Mouse (Mus musculus) kidney, adult 9 months (tissue): ENCODE measurements around the gene H2al1a.
A peak's percentile ranks its signal among the peaks of the same experiment; 100 is the strongest.
"Not testable (repeated sequence)": the region's sequence is repeated elsewhere in the genome, so short reads cannot be mapped to it uniquely, and the experiment has no call there.

Source experiments
- DNase-seq: peaks from one replicate; pipeline ENCODE4 v3.0.0; 2022

The H2al1a gene

DNA sequence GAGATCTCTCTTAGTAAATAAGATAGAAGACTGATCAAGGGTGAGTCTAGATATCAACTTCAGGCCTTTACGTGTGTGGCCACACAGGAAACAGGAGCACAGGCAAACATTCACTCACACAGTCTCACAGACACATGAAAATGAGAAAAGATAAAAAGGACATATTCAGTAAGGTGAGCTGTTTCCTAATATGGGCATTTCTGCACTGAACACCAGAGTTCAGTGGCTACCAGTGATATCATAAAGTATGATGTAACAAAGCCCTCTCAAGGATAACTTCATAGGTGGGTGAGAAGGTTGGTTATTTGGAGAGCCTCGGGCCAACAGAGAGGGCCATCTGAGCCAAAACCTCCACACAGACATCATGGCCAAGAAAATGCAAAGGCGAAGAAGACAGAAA, at the start of gene H2al1a:
Gene H2al1a, plus strand, starts transcription at position 301 of the 400 bp plus-strand sequence.
- DNase-seq: not testable (repeated sequence)

GRCm38 (mm10) chrX:11250155-11250554, 48.9 kb upstream of the H2al1a start:
- no peak for DNase-seq

DNA sequence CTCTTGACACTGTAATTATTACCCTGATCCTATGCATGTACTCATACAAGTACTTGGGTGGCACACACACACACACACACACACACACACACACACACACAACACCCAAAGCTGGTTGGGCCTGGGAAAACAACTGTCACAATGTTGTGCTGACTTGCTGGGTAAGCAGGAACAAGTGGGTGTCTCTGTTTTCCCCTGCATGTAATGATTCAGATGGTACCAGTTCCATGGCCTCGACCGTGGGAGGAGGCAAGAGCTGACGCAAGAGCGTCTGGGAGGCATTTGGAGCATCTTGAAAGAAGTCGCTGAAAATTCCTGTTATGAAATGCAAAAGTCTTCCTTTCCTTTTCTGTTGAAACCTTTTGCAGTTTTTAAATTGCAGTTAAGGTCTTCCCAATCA, 45.0 kb upstream of the H2al1a start:
- DNase-seq: no peak

GRCm38 (mm10) chrX:11254521-11255207, 44.4 kb upstream of the H2al1a start:
- peak; percentile 10 for DNase-seq

- DNase-seq: no peak
Measured at GRCm38 (mm10) chrX:11255564-11256360, 43.3 kb upstream of the H2al1a start.

DNA sequence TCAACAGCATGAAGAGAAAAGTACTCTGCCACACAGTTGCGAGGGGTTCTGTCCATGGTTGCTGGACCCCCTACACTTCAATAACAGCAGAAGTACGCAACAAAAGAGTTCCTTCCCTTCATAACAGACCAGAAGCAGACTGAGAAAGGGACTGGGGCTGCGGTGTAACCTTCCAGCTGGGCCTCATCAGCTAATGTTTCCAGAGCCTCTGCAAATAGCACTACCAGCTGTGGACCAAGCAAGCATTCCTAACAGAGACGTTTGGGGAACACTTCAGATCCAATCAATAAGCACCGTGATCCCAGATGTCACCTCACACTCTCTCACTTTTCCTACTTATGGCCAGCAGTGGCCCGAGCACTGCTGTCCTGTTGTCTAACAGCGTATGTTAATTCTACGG, 34.1 kb upstream of the H2al1a start:
- no peak for DNase-seq

- peak; percentile 20 for DNase-seq
Measured at GRCm38 (mm10) chrX:11267791-11268190, 31.3 kb upstream of the H2al1a start.

DNA sequence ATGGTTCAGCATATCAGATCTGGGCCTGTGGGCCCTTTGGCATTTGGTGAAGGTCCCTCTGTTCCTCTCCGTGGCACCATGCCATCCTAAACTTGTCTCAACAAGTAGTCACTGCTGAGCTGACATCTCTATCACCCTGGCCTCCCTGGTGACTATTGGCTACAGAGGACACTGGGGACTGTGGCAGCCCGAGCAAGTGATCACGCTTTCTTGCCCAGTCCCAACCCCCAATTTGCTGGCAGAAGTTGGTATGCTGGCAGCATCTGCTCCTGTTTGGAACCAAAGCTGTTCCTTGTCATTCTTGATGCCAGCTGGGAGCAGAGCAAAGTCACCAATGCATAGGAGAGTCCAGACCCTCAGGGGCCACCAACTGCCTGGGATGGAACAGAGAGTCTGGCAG, 30.0 kb upstream of the H2al1a start:
- no peak for DNase-seq

GRCm38 (mm10) chrX:11273190-11273589, 25.9 kb upstream of the H2al1a start:
- no peak for DNase-seq

- no peak for DNase-seq
Measured at GRCm38 (mm10) chrX:11277083-11277482, 22.0 kb upstream of the H2al1a start.

DNA sequence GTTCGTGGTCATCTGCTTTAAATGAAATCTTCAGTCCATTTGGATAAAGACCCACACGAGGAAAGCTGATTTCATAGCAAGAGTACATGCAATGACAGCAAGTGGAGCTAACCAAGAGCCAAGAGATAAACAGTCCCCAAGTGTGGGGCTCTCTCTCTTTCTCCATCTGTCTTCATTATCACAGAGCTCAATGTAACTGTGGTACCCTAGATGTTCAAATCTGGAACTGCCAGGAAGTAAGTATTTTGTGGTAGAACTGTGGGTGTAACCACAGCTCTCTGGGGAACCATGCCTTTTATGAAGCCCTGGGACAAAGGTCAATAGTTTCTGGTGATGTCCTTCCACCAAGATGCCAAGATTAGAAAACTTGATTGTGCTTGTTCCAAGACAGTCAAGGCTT, 18.3 kb upstream of the H2al1a start:
- no peak for DNase-seq

- peak; percentile 9 for DNase-seq
Measured at GRCm38 (mm10) chrX:11288306-11288882, 10.7 kb upstream of the H2al1a start.

DNA sequence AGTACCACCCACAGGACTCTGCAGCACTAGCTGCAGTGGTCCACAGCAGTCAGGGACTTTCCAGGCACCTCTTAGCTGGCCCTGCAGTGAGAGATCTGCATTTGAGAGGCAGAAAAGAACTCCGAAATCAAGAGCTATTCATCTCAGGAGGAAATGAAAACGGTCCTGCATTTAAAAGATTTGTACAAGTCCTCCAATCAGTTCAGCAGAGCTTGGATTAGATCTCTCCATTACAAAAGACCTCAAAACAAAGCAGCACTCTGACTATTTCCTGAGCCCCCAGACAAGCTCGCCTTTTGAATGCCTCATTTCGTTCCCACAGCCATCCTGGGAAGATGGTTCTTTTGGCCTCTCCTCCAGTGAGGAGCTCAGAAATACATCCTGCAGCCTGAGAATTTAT, 9.8 kb upstream of the H2al1a start:
- DNase-seq: no peak

- DNase-seq: not testable (repeated sequence)
Measured at GRCm38 (mm10) chrX:11302132-11302531, 3.1 kb downstream of the H2al1a start, which contains the start of gene H2al1b. Gene H2al1b (plus strand): TSS chrX:11302432.

GRCm38 (mm10) chrX:11305355-11305754, 6.3 kb downstream of the H2al1a start, which contains the start of gene H2al1c:
Gene H2al1c (plus strand): TSS chrX:11305655.
- DNase-seq: not testable (repeated sequence)

- not testable (repeated sequence) for DNase-seq
Measured at GRCm38 (mm10) chrX:11308524-11308923, 9.5 kb downstream of the H2al1a start, which contains the start of gene H2al1d. Gene H2al1d (plus strand): TSS chrX:11308824.

GRCm38 (mm10) chrX:11311634-11312033, 12.6 kb downstream of the H2al1a start, which contains the start of gene H2al1e:
Gene H2al1e (plus strand): TSS chrX:11311934.
- not testable (repeated sequence) for DNase-seq

DNA sequence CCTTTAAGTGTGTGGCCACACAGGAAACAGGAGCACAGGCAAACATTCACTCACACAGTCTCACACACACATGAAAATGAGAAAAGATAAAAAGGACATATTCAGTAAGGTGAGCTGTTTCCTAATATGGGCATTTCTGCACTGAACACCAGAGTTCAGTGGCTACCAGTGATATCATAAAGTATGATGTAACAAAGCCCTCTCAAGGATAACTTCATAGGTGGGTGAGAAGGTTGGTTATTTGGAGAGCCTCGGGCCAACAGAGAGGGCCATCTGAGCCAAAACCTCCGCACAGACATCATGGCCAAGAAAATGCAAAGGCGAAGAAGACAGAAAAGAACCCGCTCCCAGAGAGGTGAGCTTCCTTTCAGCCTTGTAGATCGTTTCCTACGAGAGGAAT, 15.8 kb downstream of the H2al1a start, which contains the start of gene H2al1f:
Gene H2al1f, plus strand, starts transcription at position 301 of the 400 bp plus-strand sequence.
- not testable (repeated sequence) for DNase-seq

- DNase-seq: not testable (repeated sequence)
Measured at GRCm38 (mm10) chrX:11317956-11318355, 18.9 kb downstream of the H2al1a start, which contains the start of gene H2al1g. Gene H2al1g (plus strand): TSS chrX:11318256.

- DNase-seq: not testable (repeated sequence)
Measured at GRCm38 (mm10) chrX:11321192-11321591, 22.1 kb downstream of the H2al1a start, which contains the start of gene H2al1h. Gene H2al1h (plus strand): TSS chrX:11321492.

DNA sequence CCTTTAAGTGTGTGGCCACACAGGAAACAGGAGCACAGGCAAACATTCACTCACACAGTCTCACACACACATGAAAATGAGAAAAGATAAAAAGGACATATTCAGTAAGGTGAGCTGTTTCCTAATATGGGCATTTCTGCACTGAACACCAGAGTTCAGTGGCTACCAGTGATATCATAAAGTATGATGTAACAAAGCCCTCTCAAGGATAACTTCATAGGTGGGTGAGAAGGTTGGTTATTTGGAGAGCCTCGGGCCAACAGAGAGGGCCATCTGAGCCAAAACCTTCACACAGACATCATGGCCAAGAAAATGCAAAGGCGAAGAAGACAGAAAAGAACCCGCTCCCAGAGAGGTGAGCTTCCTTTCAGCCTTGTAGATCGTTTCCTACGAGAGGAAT, 25.3 kb downstream of the H2al1a start, which contains the start of gene H2al1i:
Gene H2al1i, plus strand, starts transcription at position 301 of the 400 bp plus-strand sequence.
- not testable (repeated sequence) for DNase-seq

- DNase-seq: not testable (repeated sequence)
Measured at GRCm38 (mm10) chrX:11327522-11327921, 28.5 kb downstream of the H2al1a start, which contains the start of gene H2al1j. Gene H2al1j (plus strand): TSS chrX:11327822.

- DNase-seq: no peak
Measured at GRCm38 (mm10) chrX:11345762-11346161, 46.7 kb downstream of the H2al1a start.
